Comparison of ENCODE assay signal across 10 mouse cellular contexts in genomic region chr2:52038558-52038957, GRCm38 (mm10). TPM values are rescaled to one million over a fixed set of nuclear protein-coding genes. Genes with fewer than 3 reads are reported as not detected.
A peak's percentile ranks its signal among the peaks of the same experiment; 100 is the strongest.
DNase-seq lines count a peak whose midpoint lies in the region; ATAC-seq lines count a peak whose summit lies in the region.
"Had no signal": no experiment of that assay in that cellular context is flagged by ENCODE, and none has a peak within 500 bp of the region (broad histone marks: within the 10 kb centered on the region; RNA-seq: fewer than 3 reads in every experiment).

No protein-coding gene starts in this region.

- H3K4me3 ChIP-seq in kidney, embryonic 16.5 days (ENCODE audit: low read length), result peak overlapping the region; percentile 25
- H3K4me3 ChIP-seq in embryonic facial prominence, embryonic 13.5 days, result peak overlapping the region; percentile 55
- H3K4me3 ChIP-seq in hindbrain, embryonic 16.5 days (ENCODE audit: low read length), result peak overlapping the region; percentile 16

- no peak overlapping the region for H3K27ac ChIP-seq in kidney, embryonic 16.5 days (ENCODE audit: low read length)
- H3K27ac ChIP-seq in embryonic facial prominence, embryonic 13.5 days, result peak overlapping the region; percentile 87
- no peak overlapping the region for H3K27ac ChIP-seq in hindbrain, embryonic 16.5 days (ENCODE audit: low read depth, low read length)

- H3K9ac ChIP-seq in kidney, embryonic 16.5 days (replicated peaks; ENCODE audit: low read length), result no peak overlapping the region
- H3K9ac ChIP-seq in embryonic facial prominence, embryonic 13.5 days, result peak overlapping the region; percentile 76
- no peak overlapping the region for H3K9ac ChIP-seq in hindbrain, embryonic 16.5 days (ENCODE audit: low read depth, low read length)

- no peak for ATAC-seq in kidney, embryonic 16.5 days (ENCODE audit: low FRiP score, low TSS enrichment)
- no peak for ATAC-seq in embryonic facial prominence, embryonic 13.5 days (ENCODE audit: insufficient number of reproducible peaks, insufficient read depth, low FRiP score, low TSS enrichment, low read depth)
- ATAC-seq in hindbrain, embryonic 16.5 days, result no peak
- ATAC-seq: inflammation-experienced regulatory T-cells, adult 6 months had no signal

- peaks cover 15% of the 10 kb centered on the region for H3K4me1 ChIP-seq in kidney, embryonic 16.5 days (ENCODE audit: insufficient read depth, low read length)
- H3K4me1 ChIP-seq in embryonic facial prominence, embryonic 13.5 days, result peaks cover 19% of the 10 kb centered on the region; the same call in 1 of the 2 replicates
- no peaks in the 10 kb centered on the region for H3K4me1 ChIP-seq in hindbrain, embryonic 16.5 days (ENCODE audit: control insufficient read depth, insufficient read depth, low read depth, low read length)

- H3K36me3 ChIP-seq in kidney, embryonic 16.5 days (ENCODE audit: insufficient read depth, low read length), result no peaks in the 10 kb centered on the region
- peaks cover 1% of the 10 kb centered on the region; the same call in 1 of the 2 replicates for H3K36me3 ChIP-seq in embryonic facial prominence, embryonic 13.5 days
- no peaks in the 10 kb centered on the region for H3K36me3 ChIP-seq in hindbrain, embryonic 16.5 days (ENCODE audit: control insufficient read depth, insufficient read depth, low read length)
- H3K36me3 ChIP-seq: G1E had no signal

- peak overlapping the region; percentile 32 for H3K4me2 ChIP-seq in kidney, embryonic 16.5 days (replicated peaks; ENCODE audit: low read depth, low read length)
- H3K4me2 ChIP-seq in embryonic facial prominence, embryonic 13.5 days, result peak overlapping the region; percentile 56
- H3K4me2 ChIP-seq in hindbrain, embryonic 16.5 days (ENCODE audit: low read length), result peak overlapping the region; percentile 59

- H3K27me3 ChIP-seq in kidney, embryonic 16.5 days (ENCODE audit: insufficient read depth, low read length), result no peaks in the 10 kb centered on the region
- no peaks in the 10 kb centered on the region for H3K27me3 ChIP-seq in embryonic facial prominence, embryonic 13.5 days
- no peaks in the 10 kb centered on the region for H3K27me3 ChIP-seq in hindbrain, embryonic 16.5 days (replicated peaks; ENCODE audit: control insufficient read depth, insufficient read depth, low read length)

- DNase-seq in kidney, postnatal 14 days, result no peak
- peak; percentile 27 for DNase-seq in neural tube, embryonic 10.5 days (ENCODE audit: extremely low spot score, low spot score)
- no peak for DNase-seq in cerebellum, postnatal 10 days
- no peak for DNase-seq in urinary bladder, adult 18-20 months (ENCODE audit: low spot score in 2 of 2)
- no peak for DNase-seq in right cerebral cortex, adult 2 months (ENCODE audit: low spot score in 2 of 2)

- 44% methylated on average over 5 of the region's 5 CpGs for WGBS in kidney, embryonic 16.5 days
- 17% methylated on average over 5 of the region's 5 CpGs for WGBS in embryonic facial prominence, embryonic 13.5 days
- WGBS in hindbrain, embryonic 16.5 days, result 16% methylated on average over 5 of the region's 5 CpGs

- H3K9me3 ChIP-seq in kidney, embryonic 16.5 days (ENCODE audit: low read length), result no peaks in the 10 kb centered on the region
- H3K9me3 ChIP-seq in embryonic facial prominence, embryonic 13.5 days, result no peaks in the 10 kb centered on the region
- no peaks in the 10 kb centered on the region for H3K9me3 ChIP-seq in hindbrain, embryonic 16.5 days (ENCODE audit: control insufficient read depth, low read length)
- H3K9me3 ChIP-seq: G1E had no signal

RNA-seq across cellular contexts. Expression of gene Tnfaip6, which starts 0.7 kb away (rescaled TPM):
- 6.8 and 7.8 TPM in 2 replicates for polyA plus RNA-seq in kidney, embryonic 16.5 days (2015; fragmentation: Nextera tagmentation; extraction: Ambion mirVana)
- 78.4 and 82.0 TPM in 2 replicates for polyA plus RNA-seq in embryonic facial prominence, embryonic 13.5 days (2015; fragmentation: Nextera tagmentation; extraction: Ambion mirVana)
- 3.8 and 4.1 TPM in 2 replicates for polyA plus RNA-seq in hindbrain, embryonic 16.5 days (2015; fragmentation: Nextera tagmentation; extraction: Ambion mirVana)
- polyA plus RNA-seq: G1E had no signal

RNA-seq across cellular contexts. Expression of gene Rif1, which starts 34.1 kb away (rescaled TPM):
- polyA plus RNA-seq in kidney, embryonic 16.5 days (2015; fragmentation: Nextera tagmentation; extraction: Ambion mirVana), result 23.1 and 23.2 TPM in 2 replicates
- 38.6 and 45.0 TPM in 2 replicates for polyA plus RNA-seq in embryonic facial prominence, embryonic 13.5 days (2015; fragmentation: Nextera tagmentation; extraction: Ambion mirVana)
- 10.2 and 13.2 TPM in 2 replicates for polyA plus RNA-seq in hindbrain, embryonic 16.5 days (2015; fragmentation: Nextera tagmentation; extraction: Ambion mirVana)
